Mouse (Mus musculus) cerebellum, adult 9-10 months (tissue): ENCODE measurements around the gene Pml.

Source experiments
- DNase-seq: peaks from one replicate; pipeline ENCODE4 v3.0.0; 2022

The Pml gene

GRCm38 (mm10) chr9:58231746-58232145 lies 17.8 kb downstream of the Pml start:
- no peak for DNase-seq

GRCm38 (mm10) chr9:58228777-58229466 lies 20.7 kb downstream of the Pml start:
- DNase-seq: no peak

DNA sequence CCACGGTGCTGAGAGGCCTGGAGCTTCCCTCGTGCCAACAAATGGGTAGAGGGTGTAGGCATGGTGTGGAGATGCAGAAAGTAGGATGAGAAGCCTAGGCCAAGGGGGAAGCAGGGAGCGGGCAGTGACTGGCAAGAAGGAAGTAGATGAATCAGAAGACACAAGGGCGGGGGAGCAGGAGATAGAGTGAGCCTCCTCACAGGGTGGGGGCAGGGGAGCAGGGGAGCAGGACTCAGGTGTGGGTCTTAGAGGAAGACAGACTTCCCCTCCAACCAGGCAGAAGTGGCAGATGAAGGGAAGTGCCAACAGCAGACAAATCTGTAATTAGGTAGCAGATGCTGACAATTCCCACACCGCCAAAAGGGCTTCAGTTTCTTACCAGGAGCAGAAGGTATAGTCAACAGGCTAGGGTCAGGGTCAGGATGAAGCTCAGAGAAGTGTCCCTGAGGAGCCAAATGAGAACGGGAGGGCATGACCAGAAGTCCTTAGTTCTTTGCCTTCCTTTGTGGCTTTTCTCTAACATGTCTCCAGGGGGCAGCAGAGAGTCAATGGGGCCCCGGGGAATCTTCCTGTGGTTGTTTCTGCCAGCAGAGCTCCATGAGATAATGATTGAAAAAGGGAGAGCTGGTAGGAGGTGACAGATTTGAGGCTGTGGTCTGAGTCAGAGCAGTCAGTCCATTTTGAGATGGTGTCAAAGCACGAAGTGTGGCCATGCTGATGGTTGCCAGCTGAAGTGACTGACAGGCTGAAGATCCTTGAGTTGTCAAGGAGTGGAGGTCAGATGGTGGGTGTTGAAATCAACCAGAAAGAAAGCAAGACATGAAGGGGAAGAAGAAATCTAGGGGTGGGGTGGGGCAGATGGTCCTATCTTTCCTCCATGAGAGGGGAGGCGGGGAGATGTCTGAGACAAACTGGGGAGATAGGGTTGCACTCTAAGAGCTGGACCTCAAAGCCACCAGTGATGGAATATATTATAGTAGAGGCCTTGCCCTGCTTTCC lies 23.4 kb downstream of the Pml start:
- DNase-seq: no peak

DNA sequence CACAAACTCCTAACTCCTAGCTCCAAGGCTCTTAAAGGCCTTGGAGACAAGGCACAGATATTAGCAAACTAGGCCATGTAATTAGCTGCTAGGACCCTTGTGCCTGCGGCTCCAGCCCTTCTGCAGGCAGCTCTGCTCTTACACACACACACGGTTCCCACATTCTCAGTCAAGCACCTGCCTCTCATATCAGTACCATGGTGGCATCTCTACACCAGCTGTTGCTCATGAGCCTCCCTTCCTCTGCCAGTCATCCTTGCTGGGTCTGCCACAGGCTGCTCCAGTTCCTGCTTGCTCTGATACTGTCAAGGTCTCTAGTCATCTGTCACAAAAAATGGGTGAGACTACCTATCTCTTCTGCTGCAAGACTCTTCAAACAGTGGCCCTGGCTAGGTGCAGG lies 25.2 kb downstream of the Pml start:
- DNase-seq: no peak

GRCm38 (mm10) chr9:58220218-58220903 lies 29.2 kb downstream of the Pml start:
- DNase-seq: peak; percentile 28

DNA sequence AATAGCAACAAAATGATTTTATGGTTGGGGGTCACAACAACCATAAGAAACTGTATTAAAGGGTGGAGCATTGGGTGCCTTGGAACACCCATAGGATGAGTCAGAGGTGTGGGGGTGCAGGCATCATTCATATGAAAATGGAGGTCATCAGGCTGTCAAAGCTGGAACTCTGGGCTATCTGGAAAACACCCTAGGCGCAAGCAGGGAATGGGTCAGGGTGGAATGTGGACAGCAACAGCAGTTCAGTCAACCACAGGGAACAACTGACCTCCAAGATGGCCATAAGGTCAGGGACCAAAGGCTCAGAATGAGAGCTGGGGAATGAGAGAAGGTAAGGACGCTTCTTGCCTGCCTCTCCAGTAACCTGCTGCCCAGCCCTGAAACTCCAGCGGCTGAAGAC lies 31.0 kb downstream of the Pml start:
- no peak for DNase-seq

DNA sequence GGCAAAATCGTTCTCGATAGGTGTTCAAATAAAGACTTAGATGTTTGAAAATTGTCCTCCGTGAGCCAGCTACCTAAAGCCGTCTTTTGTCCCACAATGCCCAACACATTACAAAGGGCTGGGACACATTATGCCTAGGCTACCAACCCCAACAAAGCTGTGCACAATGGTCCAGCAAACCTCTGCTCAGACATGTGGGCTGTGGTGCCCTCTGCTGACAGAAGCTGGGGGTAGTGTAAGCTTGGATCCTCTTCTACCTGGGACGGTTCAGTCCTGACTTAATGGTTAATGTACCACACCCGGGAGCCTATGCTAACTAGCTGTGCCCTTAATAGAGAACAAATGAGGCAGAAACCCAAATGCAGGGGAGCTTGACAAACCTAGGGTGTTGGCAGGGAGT lies 33.2 kb downstream of the Pml start:
- DNase-seq: no peak

- DNase-seq: no peak
These were observed 34.9 kb downstream of the Pml start for GRCm38 (mm10) chr9:58214519-58215180.

GRCm38 (mm10) chr9:58213865-58214264 lies 35.7 kb downstream of the Pml start:
- no peak for DNase-seq

- no peak for DNase-seq
These were observed 36.2 kb downstream of the Pml start for GRCm38 (mm10) chr9:58213377-58213776.

DNA sequence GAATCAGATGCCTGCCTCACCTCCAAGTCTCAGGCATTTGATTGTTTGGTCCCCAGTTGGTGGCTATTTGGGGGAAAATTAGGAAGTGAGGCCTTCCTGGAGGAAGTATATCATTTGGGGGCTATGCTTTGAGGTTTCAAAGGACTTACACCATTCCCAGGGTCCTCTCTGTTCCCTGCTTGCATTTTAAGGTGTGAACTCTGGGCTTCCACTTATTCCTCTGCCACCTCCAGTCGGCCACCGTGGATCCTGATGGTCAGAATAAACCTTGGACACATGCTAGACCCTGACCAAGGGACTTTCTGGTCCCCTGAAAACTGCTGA lies 39.3 kb downstream of the Pml start:
- DNase-seq: no peak

GRCm38 (mm10) chr9:58209462-58210303 lies 39.9 kb downstream of the Pml start:
- no peak for DNase-seq

GRCm38 (mm10) chr9:58206013-58206412 lies 43.6 kb downstream of the Pml start:
- DNase-seq: no peak

GRCm38 (mm10) chr9:58204448-58205000 lies 45.1 kb downstream of the Pml start:
- peak; percentile 89 for DNase-seq

- no peak for DNase-seq
These were observed 45.8 kb downstream of the Pml start, which contains the start of the genes Islr and Islr2 for GRCm38 (mm10) chr9:58203516-58204447. Islr (minus strand) TSS chr9:58204306. Islr2 (minus strand) TSS chr9:58204319.

- DNase-seq: no peak
These were observed 46.7 kb downstream of the Pml start for GRCm38 (mm10) chr9:58202676-58203453.

DNA sequence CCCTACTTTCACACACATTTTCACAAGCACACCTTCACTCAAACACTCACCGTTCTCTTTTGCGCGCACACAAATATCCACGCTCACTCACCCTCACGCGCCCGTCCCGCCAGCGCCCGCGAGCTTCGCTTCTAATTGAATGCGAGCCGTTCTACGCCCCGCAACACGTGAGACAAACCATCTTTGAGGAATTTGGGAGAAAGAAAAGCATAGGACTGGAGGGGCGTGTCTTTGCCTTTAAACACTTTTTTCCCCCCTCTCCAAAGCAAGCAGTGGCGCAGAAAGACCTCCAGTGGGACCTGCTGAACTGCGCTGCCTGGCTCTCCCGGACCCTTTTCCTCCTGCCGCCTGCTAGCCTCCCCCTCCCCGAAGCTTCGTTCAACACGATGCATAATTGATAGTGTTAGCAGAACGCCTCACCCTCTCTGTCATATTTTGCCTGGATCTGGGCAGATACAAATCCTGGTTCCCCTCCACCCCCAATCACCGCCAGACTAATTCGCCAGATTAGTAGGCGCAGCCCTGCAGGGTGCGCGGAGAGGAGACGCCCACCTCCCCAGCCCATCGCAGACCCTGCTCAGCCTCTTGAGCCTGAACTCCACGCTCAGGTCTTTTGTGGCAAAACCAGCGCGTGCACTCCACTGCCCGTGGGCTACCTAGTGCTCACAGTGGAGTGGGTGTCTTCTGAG lies 47.6 kb downstream of the Pml start:
- no peak for DNase-seq

DNA sequence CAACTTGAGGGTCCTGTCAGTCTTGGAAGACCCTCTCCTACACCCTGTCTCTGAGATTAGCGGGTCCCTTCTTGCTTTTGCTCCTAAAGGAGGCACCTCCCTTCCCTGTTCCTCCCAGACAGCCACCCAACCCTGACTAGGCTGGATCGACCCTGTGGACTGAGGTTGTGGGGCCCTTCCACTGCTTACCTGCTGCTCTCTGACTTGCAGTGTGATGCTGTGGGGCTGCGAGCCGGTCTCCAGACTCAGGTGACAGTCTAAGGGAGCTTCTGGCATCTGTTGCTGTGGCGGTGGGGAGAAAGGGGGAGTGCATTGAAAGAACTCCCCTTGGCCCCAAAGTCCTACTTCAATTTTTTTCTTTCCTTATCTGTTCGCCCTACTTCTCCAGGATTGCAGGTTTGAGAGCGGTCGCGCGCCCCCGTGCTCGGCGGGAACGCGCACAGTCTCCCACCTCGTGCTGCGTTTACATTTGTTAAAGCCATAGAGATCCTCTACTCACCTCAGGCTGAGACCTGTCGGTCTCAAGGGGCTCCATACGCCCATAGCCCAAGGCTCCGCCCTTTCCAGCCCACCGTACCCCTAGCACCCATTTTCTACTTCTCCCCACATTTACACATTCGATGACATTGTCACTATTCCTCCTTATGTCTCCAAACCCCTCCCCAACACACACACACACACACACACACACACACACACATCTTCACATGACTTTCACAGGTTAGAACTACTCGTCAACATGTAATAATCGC lies 48.3 kb downstream of the Pml start:
- DNase-seq: no peak
